Mouse (Mus musculus) embryo, embryonic 10 days (tissue): Measurements from ENCODE around the gene Arhgef18.
A peak's percentile ranks its signal among the peaks of the same experiment; 100 is the strongest.

Experiments
- DNase-seq: peaks from one replicate; pipeline ENCODE4 v3.0.0-alpha.2; 2015; ENCODE audit warnings: low spot score

Gene Arhgef18

GRCm38 (mm10) chr8:3397597-3397996 lies 4.8 kb downstream of the Arhgef18 start:
- DNase-seq = no peak

- DNase-seq = no peak
These were observed 7.7 kb downstream of the Arhgef18 start for GRCm38 (mm10) chr8:3400509-3400908.

DNA sequence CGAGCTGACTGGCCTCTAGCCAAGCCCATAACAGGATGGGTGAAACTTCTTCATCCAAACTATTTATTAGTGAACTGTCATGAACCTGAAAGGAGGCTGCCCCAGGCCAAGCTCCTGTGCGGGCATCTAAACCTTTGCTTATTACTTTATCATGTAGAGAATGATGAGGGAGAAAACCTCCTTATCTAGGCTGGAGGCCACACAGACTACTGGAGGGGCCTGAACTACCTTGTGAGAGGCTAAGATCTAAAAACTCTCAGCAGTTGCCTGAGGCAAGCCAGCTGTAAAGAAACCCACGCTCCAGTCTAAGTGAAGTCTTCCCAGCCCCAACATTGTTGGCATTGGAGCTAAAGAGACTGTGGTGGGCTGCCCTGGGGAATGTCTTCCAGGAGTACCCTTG lies 14.6 kb downstream of the Arhgef18 start:
- DNase-seq = no peak

- DNase-seq = no peak
These were observed 18.3 kb downstream of the Arhgef18 start for GRCm38 (mm10) chr8:3411085-3411484.

DNA sequence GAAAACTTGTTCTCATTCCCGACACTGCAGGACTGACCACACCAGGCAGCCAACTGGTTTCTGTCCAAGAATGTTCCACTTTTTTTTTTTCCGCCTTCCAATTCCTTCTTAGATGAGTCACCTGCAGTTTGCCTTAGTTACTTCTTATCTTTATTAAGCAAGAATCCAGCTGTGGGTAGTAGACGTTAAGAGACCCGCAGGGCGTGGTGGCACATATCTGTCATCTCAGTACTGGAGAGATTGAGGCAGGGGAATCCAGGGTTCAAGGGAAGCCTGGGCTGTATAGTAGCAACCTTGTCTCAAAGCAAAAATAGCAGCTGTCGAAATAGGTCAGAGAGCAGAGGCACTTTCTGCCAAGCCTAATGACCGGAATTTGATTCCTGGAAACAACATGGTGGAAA lies 19.1 kb downstream of the Arhgef18 start:
- no peak for DNase-seq

- DNase-seq = no peak
These were observed 20.0 kb downstream of the Arhgef18 start for GRCm38 (mm10) chr8:3412816-3413215.

DNA sequence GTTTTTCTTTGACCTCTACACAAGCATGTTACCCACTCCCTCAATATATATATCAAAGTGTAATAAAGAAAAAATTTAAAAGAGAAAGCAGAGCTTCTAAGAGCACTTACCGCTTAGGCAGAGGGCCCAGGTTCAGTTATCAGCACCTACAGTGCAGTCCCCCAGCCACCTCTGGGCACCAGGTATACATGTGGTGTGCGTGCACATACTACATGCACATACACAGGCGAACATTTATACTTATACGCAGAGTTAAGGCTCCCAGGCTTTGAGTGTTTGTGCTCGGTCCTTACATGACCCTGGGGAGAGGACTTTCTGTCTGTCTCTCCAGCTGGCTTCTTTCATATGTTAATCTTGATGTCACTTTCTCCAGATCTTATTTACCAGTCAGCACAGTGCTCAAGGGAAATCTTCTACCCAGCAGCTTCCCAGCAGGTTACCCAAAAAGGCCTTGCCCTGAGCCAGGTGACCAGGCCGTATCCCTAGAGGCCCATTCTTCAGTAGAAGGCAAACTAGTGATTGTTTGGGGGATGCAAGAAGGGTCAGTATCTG lies 21.9 kb downstream of the Arhgef18 start:
- no peak for DNase-seq

- DNase-seq = no peak
These were observed 22.5 kb downstream of the Arhgef18 start for GRCm38 (mm10) chr8:3415259-3415658.

DNA sequence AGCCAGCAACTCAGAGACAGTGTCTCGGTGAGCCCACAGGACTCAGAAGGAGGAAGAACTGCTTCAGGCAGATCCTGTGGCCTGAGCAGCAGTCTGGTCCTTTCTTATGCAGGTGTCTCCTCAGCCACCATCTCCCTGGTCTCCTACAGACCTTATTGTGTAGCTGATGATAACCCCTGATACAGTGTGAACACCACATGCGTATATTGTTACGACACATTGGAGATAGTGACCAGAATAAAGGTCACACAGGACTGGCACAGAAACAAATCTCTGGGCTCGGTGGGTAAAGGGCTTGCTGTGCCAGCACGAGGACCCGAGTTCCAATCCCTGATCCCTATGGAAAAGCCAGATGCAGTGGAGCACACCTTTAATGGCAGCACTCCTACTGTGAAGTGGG lies 22.9 kb downstream of the Arhgef18 start:
- no peak for DNase-seq

GRCm38 (mm10) chr8:3416846-3417245 lies 24.0 kb downstream of the Arhgef18 start:
- DNase-seq = peak; percentile 48

DNA sequence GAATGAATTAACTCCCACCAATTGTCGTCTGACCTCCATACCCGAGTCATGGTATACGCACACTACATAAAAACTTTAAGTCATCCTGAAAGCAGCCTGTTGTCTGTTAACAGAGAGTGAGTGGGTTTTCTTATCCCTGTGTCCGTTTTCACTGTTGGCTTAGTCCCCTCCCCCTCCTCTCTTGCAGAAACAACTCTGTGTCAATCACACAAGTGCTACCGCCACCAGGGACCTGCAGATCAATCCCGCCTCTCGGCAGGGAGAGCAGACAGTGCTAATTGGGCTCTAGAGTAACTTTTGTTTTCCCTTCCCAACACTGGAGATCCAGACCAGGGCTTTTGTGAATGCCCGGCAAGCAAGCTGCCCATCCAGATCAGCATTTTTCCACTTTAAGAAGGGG lies 24.6 kb downstream of the Arhgef18 start:
- DNase-seq = peak; percentile 67

DNA sequence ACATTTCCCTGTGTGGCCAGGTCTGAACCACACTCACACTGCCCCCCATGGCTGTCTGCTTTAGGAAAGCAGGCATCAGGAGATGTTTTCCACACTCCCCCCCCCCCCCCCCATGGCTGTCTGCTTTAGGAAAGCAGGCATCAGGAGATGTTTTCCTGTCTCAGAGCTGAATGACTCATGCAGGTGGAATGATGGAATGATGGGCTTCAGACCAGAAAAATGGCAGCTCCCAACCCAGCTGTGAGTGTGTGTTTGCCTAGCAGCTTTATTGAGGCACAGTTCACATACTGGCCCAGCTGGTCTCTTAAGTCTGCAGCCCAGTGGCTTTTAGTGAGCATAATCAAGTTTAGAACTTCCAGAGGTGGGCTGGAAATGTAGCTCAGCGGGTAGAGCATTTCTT lies 25.3 kb downstream of the Arhgef18 start:
- peak; percentile 36 for DNase-seq

DNA sequence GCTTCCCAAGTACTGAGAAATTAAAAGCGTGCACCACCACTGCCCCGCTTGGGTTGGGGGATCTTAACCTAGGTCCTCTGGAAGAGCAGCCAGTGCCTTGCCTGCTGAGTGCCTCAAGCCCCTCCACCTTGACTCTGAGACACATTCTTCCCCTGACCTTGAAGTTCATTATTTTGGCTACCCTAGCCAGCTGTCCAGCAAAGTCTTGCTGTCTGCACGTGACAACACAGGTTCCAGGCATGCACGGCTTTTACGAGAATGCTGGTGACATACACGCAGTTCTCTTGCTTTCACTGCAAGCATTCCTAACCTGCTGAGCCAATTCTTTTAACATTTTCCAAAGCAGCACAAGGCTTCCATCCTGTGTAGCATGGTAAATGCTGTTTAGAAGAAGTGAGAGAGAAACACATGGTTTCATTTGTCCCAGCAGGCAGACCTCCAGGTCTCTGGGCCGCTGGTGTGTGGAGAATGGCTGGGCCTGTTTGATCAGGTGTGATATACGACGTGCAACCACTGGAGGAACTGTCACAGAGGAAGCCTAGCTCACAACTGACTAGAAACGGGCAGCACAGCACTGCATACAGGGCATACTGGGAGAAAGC lies 27.4 kb downstream of the Arhgef18 start:
- peak; percentile 23 for DNase-seq

- no peak for DNase-seq
These were observed 28.7 kb downstream of the Arhgef18 start for GRCm38 (mm10) chr8:3421507-3421906.

DNA sequence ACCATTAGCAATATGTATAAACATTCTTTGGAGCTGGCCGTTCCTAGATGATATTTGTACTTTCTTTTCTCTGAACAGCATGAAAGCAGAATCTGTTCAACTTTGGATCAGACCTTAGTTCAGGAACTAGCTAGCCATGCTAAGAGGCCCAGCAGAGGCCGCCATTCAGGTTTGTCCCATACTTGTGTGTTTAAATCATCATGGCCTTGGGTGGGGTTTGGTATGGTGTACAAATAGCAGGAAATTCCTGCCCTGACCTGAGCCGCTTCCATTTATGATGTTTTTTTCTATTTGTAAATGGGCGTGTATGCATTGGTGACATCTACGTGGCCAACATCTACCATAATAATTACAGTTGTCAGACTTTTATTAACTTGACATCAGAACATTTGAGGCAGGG lies 32.4 kb downstream of the Arhgef18 start:
- no peak for DNase-seq

- DNase-seq = no peak
These were observed 33.4 kb downstream of the Arhgef18 start for GRCm38 (mm10) chr8:3426211-3426610.

GRCm38 (mm10) chr8:3428426-3428825 lies 35.6 kb downstream of the Arhgef18 start:
- DNase-seq = no peak

GRCm38 (mm10) chr8:3429966-3430365 lies 37.2 kb downstream of the Arhgef18 start:
- no peak for DNase-seq

GRCm38 (mm10) chr8:3431113-3431512 lies 38.3 kb downstream of the Arhgef18 start:
- no peak for DNase-seq

DNA sequence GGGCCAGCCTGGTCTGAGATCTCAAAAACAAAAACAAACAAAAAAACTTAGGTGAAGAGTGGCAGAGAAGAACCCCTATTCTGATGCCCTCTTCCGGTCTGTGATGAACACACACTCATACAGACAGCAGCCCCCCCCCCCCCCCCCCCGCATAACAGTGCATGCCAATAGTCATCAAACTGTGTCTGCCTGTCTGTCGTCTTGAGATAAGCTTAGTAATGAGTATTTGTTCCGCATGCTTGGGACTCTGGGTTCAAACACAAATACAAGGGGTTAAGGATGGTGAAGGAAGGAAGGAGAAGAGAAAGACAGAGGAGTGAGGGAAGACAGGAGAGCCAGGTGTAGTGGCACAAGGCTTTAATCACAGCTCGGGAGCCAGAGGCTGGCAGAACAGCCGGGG lies 43.7 kb downstream of the Arhgef18 start:
- no peak for DNase-seq

DNA sequence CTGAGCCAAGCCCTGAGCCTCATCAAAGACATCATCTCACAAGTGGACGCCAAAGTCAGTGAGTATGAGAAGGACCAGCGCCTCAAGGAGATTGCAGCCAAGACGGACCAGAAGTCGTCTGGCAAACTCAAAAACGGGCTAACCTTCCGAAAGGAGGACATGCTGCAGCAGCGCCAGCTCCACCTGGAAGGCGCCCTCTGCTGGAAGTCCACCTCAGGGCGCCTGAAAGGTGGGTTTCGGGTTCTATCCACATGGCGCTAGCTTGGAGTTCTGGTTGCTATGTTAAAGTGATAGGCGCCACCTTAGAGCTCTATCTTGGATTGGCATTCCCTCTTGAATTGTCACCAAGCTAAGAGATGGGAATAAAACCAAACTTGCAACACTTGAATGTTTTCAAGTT lies 46.7 kb downstream of the Arhgef18 start:
- DNase-seq = peak; percentile 18

DNA sequence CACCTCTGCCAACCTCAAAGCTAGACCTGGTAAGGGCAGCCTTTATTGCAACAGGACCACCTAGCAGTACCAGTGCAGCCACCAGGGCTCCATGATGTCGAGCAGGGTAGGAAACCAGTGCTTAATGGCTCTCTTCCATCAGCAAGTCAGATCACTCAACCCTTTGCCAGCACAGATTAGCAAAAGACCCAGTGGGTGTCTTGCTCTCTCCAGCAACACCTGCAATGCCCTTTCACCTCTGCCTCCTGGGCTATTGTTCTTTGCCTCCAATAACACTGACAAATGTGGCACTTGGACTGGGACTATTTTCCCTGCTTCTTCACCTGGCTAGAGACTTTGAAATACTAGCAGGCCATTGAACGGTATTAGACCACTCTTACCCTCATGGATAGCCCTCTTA lies 56.4 kb downstream of the Arhgef18 start:
- DNase-seq = no peak

- DNase-seq = peak; percentile 75
These were observed 57.9 kb downstream of the Arhgef18 start for GRCm38 (mm10) chr8:3450670-3451069.

DNA sequence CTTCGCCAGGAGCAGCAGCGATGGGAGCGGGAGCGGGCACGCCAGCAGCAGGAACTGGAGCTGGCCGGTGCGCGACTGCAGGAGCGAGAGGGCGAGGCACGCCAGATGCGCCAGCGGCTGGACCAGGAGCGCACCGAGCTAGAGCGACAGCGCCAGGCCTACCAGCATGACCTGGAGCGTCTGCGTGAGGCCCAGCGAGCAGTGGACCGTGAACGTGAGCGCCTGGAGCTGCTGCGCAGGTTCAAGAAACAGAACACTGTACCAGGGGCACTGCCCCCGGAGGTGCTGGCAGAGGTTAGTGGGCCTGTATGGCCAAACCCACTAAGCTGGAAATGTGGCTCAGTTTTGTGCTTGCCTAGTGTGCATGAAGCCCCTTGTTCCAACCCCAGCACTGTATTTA lies 59.2 kb downstream of the Arhgef18 start:
- no peak for DNase-seq
